In genomic region chr7:84336580-84336886, GRCm38 (mm10) we compare ENCODE assay signal across 16 mouse cellular contexts.
DNase-seq lines count a peak whose midpoint lies in the region; ATAC-seq and TF ChIP-seq lines count a peak whose summit lies in the region.
"Had no signal": no experiment of that assay in that cellular context is flagged by ENCODE, and none has a peak within 500 bp of the region (broad histone marks: within the 10 kb centered on the region; RNA-seq: fewer than 3 reads in every experiment).

No protein-coding gene starts in this region.

- H3K9ac ChIP-seq in heart, embryonic 13.5 days, result no peak overlapping the region
- no peak overlapping the region for H3K9ac ChIP-seq in heart, adult 2 months (ENCODE audit: low read depth, low read length)
- H3K9ac ChIP-seq in liver, adult 2 months (ENCODE audit: low read depth, low read length), result no peak overlapping the region
- H3K9ac ChIP-seq in liver, embryonic 11.5 days (ENCODE audit: low read depth, low read length), result no peak overlapping the region
- H3K9ac ChIP-seq in neural tube, embryonic 15.5 days (replicated peaks), result no peak overlapping the region
- H3K9ac ChIP-seq in limb, embryonic 14.5 days (ENCODE audit: low read depth, low read length, severe bottlenecking), result no peak overlapping the region
- H3K9ac ChIP-seq: liver, embryonic 13.5 days; midbrain, embryonic 13.5 days had no signal

- no peaks in the 10 kb centered on the region for H3K79me2 ChIP-seq in heart, adult 2 months (replicated peaks; ENCODE audit: control insufficient read depth, insufficient read depth, low read length)
- H3K79me2 ChIP-seq in liver, adult 2 months (ENCODE audit: control insufficient read depth, insufficient read depth, low read length), result no peaks in the 10 kb centered on the region

- no peak for ATAC-seq in heart, embryonic 13.5 days (ENCODE audit: extremely low read depth, insufficient number of reproducible peaks, low FRiP score, low TSS enrichment)
- no peak for ATAC-seq in liver, embryonic 11.5 days (replicated peaks; ENCODE audit: low FRiP score)
- ATAC-seq in neural tube, embryonic 15.5 days (ENCODE audit: low FRiP score), result no peak
- ATAC-seq in limb, embryonic 14.5 days (ENCODE audit: low FRiP score, low read depth), result peak; percentile 72
- ATAC-seq: hindbrain, embryonic 16.5 days; intestine, embryonic 16.5 days; midbrain, embryonic 13.5 days had no signal

- no peak for TF ChIP-seq POLR2A in heart, adult 2 months (IDR thresholded peaks at IDR 0.05; ENCODE audit: insufficient read depth, low read depth, low read length)
- no peak for TF ChIP-seq POLR2A in liver, adult 2 months (IDR thresholded peaks at IDR 0.05; ENCODE audit: extremely low read depth, insufficient read depth, low read length)
- TF ChIP-seq POLR2A in limb, embryonic 14.5 days (IDR thresholded peaks at IDR 0.05; ENCODE audit: borderline replicate concordance, extremely low read depth, insufficient read depth, insufficient read length), result no peak

- H3K27me3 ChIP-seq in heart, embryonic 13.5 days (replicated peaks), result no peaks in the 10 kb centered on the region
- no peaks in the 10 kb centered on the region for H3K27me3 ChIP-seq in heart, adult 2 months (ENCODE audit: control insufficient read depth, insufficient read depth, low read length)
- no peaks in the 10 kb centered on the region for H3K27me3 ChIP-seq in liver, adult 2 months (ENCODE audit: control insufficient read depth, insufficient read depth, low read length)
- H3K27me3 ChIP-seq in liver, embryonic 11.5 days (replicated peaks; ENCODE audit: control insufficient read depth, insufficient read depth, low read length), result no peaks in the 10 kb centered on the region
- H3K27me3 ChIP-seq in neural tube, embryonic 15.5 days (replicated peaks), result no peaks in the 10 kb centered on the region
- H3K27me3 ChIP-seq in limb, embryonic 14.5 days (ENCODE audit: control insufficient read depth, insufficient read depth, low read length), result no peaks in the 10 kb centered on the region
- H3K27me3 ChIP-seq: liver, embryonic 13.5 days; midbrain, embryonic 13.5 days had no signal

- H3K27ac ChIP-seq in heart, embryonic 13.5 days (replicated peaks), result peak overlapping the region; percentile 86
- H3K27ac ChIP-seq in heart, adult 2 months, result no peak overlapping the region
- H3K27ac ChIP-seq in liver, adult 2 months (replicated peaks; ENCODE audit: insufficient read depth, low read depth, low read length), result peak overlapping the region; percentile 1; the same call in 1 of the 2 replicates
- no peak overlapping the region for H3K27ac ChIP-seq in liver, embryonic 11.5 days (ENCODE audit: low read depth, low read length)
- 0 out of 2 replicates have a peak overlapping the region, but pooled peaks have one; percentile 18 for H3K27ac ChIP-seq in neural tube, embryonic 15.5 days (replicated peaks)
- no peak overlapping the region for H3K27ac ChIP-seq in limb, embryonic 14.5 days (replicated peaks; ENCODE audit: low read depth, low read length)
- H3K27ac ChIP-seq: liver, embryonic 13.5 days; midbrain, embryonic 13.5 days had no signal

- 8% methylated on average over 2 of the region's 2 CpGs for WGBS in heart, embryonic 13.5 days
- WGBS in heart, adult 2 months, result 44% methylated on average over 2 of the region's 2 CpGs
- 77% methylated on average over 2 of the region's 2 CpGs for WGBS in liver, adult 2 months
- 60% methylated on average over 2 of the region's 2 CpGs for WGBS in liver, embryonic 11.5 days
- 38% methylated on average over 2 of the region's 2 CpGs for WGBS in neural tube, embryonic 15.5 days
- 42% methylated on average over 2 of the region's 2 CpGs for WGBS in limb, embryonic 14.5 days

- intact Hi-C loops in heart, adult 2 months (cut with DNase I), result no loop called here

- no peak for TF ChIP-seq CTCF in heart, adult 2 months (IDR thresholded peaks at IDR 0.05)
- TF ChIP-seq CTCF in liver, adult 2 months (IDR thresholded peaks at IDR 0.05; ENCODE audit: low read depth, low read length), result no peak

- no peaks in the 10 kb centered on the region for H3K9me3 ChIP-seq in heart, embryonic 13.5 days
- no peaks in the 10 kb centered on the region for H3K9me3 ChIP-seq in liver, embryonic 11.5 days (ENCODE audit: control insufficient read depth, low read length)
- no peaks in the 10 kb centered on the region for H3K9me3 ChIP-seq in neural tube, embryonic 15.5 days (replicated peaks)
- no peaks in the 10 kb centered on the region for H3K9me3 ChIP-seq in limb, embryonic 14.5 days (ENCODE audit: control insufficient read depth, low read length)
- H3K9me3 ChIP-seq: liver, embryonic 13.5 days; midbrain, embryonic 13.5 days had no signal

- DNase-seq in heart, adult 2 months, result no peak
- no peak for DNase-seq in liver, adult 2 months (ENCODE audit: extremely low read depth, low read depth, low spot score)
- DNase-seq in liver, embryonic 11.5 days (ENCODE audit: low spot score), result no peak
- DNase-seq in neural tube, embryonic 10.5 days (ENCODE audit: extremely low spot score, low spot score), result no peak
- DNase-seq in limb, embryonic 14.5 days (ENCODE audit: low spot score), result peak; percentile 34
- DNase-seq in spleen, postnatal 4 days (ENCODE audit: low spot score in 2 of 2), result no peak
- DNase-seq: adrenal gland, postnatal 36 days; cerebellum, adult 2 months; kidney, postnatal 36 days; liver, embryonic 13.5 days; thymus, adult 18-20 months had no signal

- peaks cover 84% of the 10 kb centered on the region for H3K4me1 ChIP-seq in heart, embryonic 13.5 days
- H3K4me1 ChIP-seq in heart, adult 2 months (ENCODE audit: control insufficient read depth, insufficient read depth, low read length), result peaks cover 9% of the 10 kb centered on the region; the same call in 1 of the 2 replicates
- peaks cover 10% of the 10 kb centered on the region; the same call in 1 of the 2 replicates for H3K4me1 ChIP-seq in liver, adult 2 months (ENCODE audit: control insufficient read depth, insufficient read depth, low read length)
- no peaks in the 10 kb centered on the region; the same call in 1 of the 2 replicates for H3K4me1 ChIP-seq in liver, embryonic 11.5 days (replicated peaks; ENCODE audit: control insufficient read depth, insufficient read depth, low read length)
- peaks cover 40% of the 10 kb centered on the region for H3K4me1 ChIP-seq in neural tube, embryonic 15.5 days
- H3K4me1 ChIP-seq in limb, embryonic 14.5 days (ENCODE audit: control insufficient read depth, insufficient read depth, low read length), result peaks cover 12% of the 10 kb centered on the region
- H3K4me1 ChIP-seq: liver, embryonic 13.5 days had no signal

- no peak overlapping the region for H3K4me2 ChIP-seq in heart, embryonic 13.5 days
- H3K4me2 ChIP-seq in liver, embryonic 11.5 days, result no peak overlapping the region
- H3K4me2 ChIP-seq in neural tube, embryonic 15.5 days, result no peak overlapping the region
- no peak overlapping the region for H3K4me2 ChIP-seq in limb, embryonic 14.5 days (replicated peaks; ENCODE audit: low read depth, low read length, severe bottlenecking)
- H3K4me2 ChIP-seq: liver, embryonic 13.5 days; midbrain, embryonic 13.5 days had no signal

- no peak for TF ChIP-seq EP300 in heart, adult 2 months (IDR thresholded peaks at IDR 0.05; ENCODE audit: insufficient read depth, low read depth, low read length)

- H3K36me3 ChIP-seq in heart, embryonic 13.5 days, result no peaks in the 10 kb centered on the region
- H3K36me3 ChIP-seq in heart, adult 2 months (ENCODE audit: control insufficient read depth, insufficient read depth, low read length), result no peaks in the 10 kb centered on the region
- no peaks in the 10 kb centered on the region for H3K36me3 ChIP-seq in liver, adult 2 months (ENCODE audit: control insufficient read depth, insufficient read depth, low read length)
- H3K36me3 ChIP-seq in liver, embryonic 11.5 days (ENCODE audit: control insufficient read depth, insufficient read depth, low read length), result no peaks in the 10 kb centered on the region
- H3K36me3 ChIP-seq in neural tube, embryonic 15.5 days, result 0 out of 2 replicates have a peak, but pooled peaks cover 5% of the 10 kb centered on the region
- H3K36me3 ChIP-seq in limb, embryonic 14.5 days (ENCODE audit: control insufficient read depth, insufficient read depth, low read length), result no peaks in the 10 kb centered on the region
- H3K36me3 ChIP-seq: liver, embryonic 13.5 days had no signal

- H3K4me3 ChIP-seq in heart, embryonic 13.5 days, result no peak overlapping the region
- no peak overlapping the region for H3K4me3 ChIP-seq in heart, adult 2 months
- no peak overlapping the region for H3K4me3 ChIP-seq in liver, adult 2 months (ENCODE audit: insufficient read depth, low read depth, low read length)
- H3K4me3 ChIP-seq in liver, embryonic 11.5 days (ENCODE audit: low read depth, low read length), result no peak overlapping the region
- no peak overlapping the region for H3K4me3 ChIP-seq in neural tube, embryonic 15.5 days (replicated peaks)
- no peak overlapping the region for H3K4me3 ChIP-seq in limb, embryonic 14.5 days (replicated peaks; ENCODE audit: low read length)
- H3K4me3 ChIP-seq: liver, embryonic 13.5 days; midbrain, embryonic 13.5 days had no signal

Comparison
In these comparisons a context has a peak if more than half of its experiments do, and no peak if none do; other contexts are left out.
1. H3K27ac ChIP-seq: peak in heart, embryonic 13.5 days (single experiment), liver, adult 2 months (single experiment) and neural tube, embryonic 15.5 days (single experiment); none in heart, adult 2 months (single experiment), liver, embryonic 11.5 days (single experiment) and limb, embryonic 14.5 days (single experiment).